Mouse (Mus musculus) T-helper 1 cell (primary cell): ENCODE measurements at regions not wholly inside any gene's neighbourhood (a gene's known extent, or its start where the extent isn't known, plus 50 kb on each side); places are given as distances from the start of the nearest gene placed in this dataset.

Experiments used
- in situ Hi-C: fragments of 300-600 bp; cut with MboI, MseI; formaldehyde crosslinking; loops from one replicate; pipeline ENCODE4 v1.15.1; 2025; ENCODE audit warnings: high pct_unique_total_duplicates

- in situ Hi-C loops: no loop called here
Measured at GRCm38 (mm10) chr9:101458306-101458946, 206.8 kb upstream of the Ppp2r3a start.

GRCm38 (mm10) chr9:101446316-101446715 lies 194.7 kb upstream of the Ppp2r3a start:
- in situ Hi-C loops: loop anchor here (10.0 kb wide), 1 partner anchor 1262 kb away; no protein-coding TSS in a partner anchor

GRCm38 (mm10) chr9:101445764-101446163 lies 194.2 kb upstream of the Ppp2r3a start:
- in situ Hi-C loops: loop anchor here (10.0 kb wide), 1 partner anchor 1261 kb away; no protein-coding TSS in a partner anchor

- in situ Hi-C loops: loop anchor here (10.0 kb wide), 1 partner anchor 1260 kb away; no protein-coding TSS in a partner anchor
Measured at GRCm38 (mm10) chr9:101445293-101445692, 193.7 kb upstream of the Ppp2r3a start.

- in situ Hi-C loops: loop anchor here (10.0 kb wide), 1 partner anchor 1255 kb away; no protein-coding TSS in a partner anchor
Measured at GRCm38 (mm10) chr9:101439856-101440255, 188.3 kb upstream of the Ppp2r3a start.

GRCm38 (mm10) chr9:101438564-101439180 lies 187.1 kb upstream of the Ppp2r3a start:
- in situ Hi-C loops: no loop called here

- in situ Hi-C loops: no loop called here
Measured at GRCm38 (mm10) chr9:101424974-101425670, 173.5 kb upstream of the Ppp2r3a start.

- in situ Hi-C loops: no loop called here
Measured at GRCm38 (mm10) chr9:101423041-101423440, 171.4 kb upstream of the Ppp2r3a start.

- in situ Hi-C loops: no loop called here
Measured at GRCm38 (mm10) chr9:101422006-101422405, 170.4 kb upstream of the Ppp2r3a start.

- in situ Hi-C loops: no loop called here
Measured at GRCm38 (mm10) chr9:101421136-101421535, 169.5 kb upstream of the Ppp2r3a start.

- in situ Hi-C loops: no loop called here
Measured at GRCm38 (mm10) chr9:101420181-101420580, 168.6 kb upstream of the Ppp2r3a start.

GRCm38 (mm10) chr9:101417660-101418059 lies 166.1 kb upstream of the Ppp2r3a start:
- in situ Hi-C loops: no loop called here

GRCm38 (mm10) chr9:101416321-101416720 lies 164.7 kb upstream of the Ppp2r3a start:
- in situ Hi-C loops: no loop called here

GRCm38 (mm10) chr9:101413071-101413633 lies 161.6 kb upstream of the Ppp2r3a start:
- in situ Hi-C loops: no loop called here

GRCm38 (mm10) chr9:101411951-101412350 lies 160.4 kb upstream of the Ppp2r3a start:
- in situ Hi-C loops: no loop called here

- in situ Hi-C loops: no loop called here
Measured at GRCm38 (mm10) chr9:101411532-101411880, 159.9 kb upstream of the Ppp2r3a start.

GRCm38 (mm10) chr9:101410783-101411531 lies 159.4 kb upstream of the Ppp2r3a start:
- in situ Hi-C loops: no loop called here

GRCm38 (mm10) chr9:101410348-101410747 lies 158.8 kb upstream of the Ppp2r3a start:
- in situ Hi-C loops: no loop called here

- in situ Hi-C loops: no loop called here
Measured at GRCm38 (mm10) chr9:101408116-101408515, 156.5 kb upstream of the Ppp2r3a start.

- in situ Hi-C loops: no loop called here
Measured at GRCm38 (mm10) chr9:101407141-101407540, 155.5 kb upstream of the Ppp2r3a start.

- in situ Hi-C loops: no loop called here
Measured at GRCm38 (mm10) chr9:101404441-101405081, 153.0 kb upstream of the Ppp2r3a start.
